Mouse (Mus musculus): ENCODE results near the gene Tmem150c. TPM values are rescaled to one million over a fixed set of nuclear protein-coding genes. Genes with fewer than 3 reads are reported as not detected.

Tmem150c gene
- total RNA-seq, 1 experiment: 0.22 TPM

DNA sequence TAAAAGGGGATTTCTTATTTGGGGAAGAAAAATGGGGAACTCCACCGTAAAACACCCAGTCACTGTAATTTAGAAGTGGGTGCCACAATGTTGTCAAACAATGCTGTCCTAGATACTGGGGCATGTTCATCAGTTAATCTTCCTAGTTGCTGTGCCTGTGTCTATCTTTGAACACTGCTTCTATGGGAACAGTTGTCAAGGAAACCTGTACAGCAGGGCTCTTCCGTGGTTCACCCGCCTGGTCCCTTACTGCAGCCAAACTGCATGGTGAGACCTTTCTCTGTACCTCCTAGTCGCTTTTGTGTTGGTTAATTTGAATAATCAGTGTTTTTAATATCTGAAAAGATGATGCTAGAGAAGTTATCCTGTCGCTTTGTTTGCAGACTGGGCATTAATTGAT is 41.2 kb upstream of the Tmem150c start:
- Histone ChIP-seq H3K4me3 (ENCODE audit: insufficient read depth in 1 of 2, low read depth in 1 of 2, low read length in 2 of 2, poor library complexity in 1 of 2, severe bottlenecking in 1 of 2) (no peak overlapping the region), H3K27ac (ENCODE audit: insufficient read depth, low read depth, low read length, poor library complexity, severe bottlenecking) (no peak overlapping the region), H3K4me1 (ENCODE audit: control insufficient read depth in 2 of 2, insufficient read depth in 2 of 2, low read length in 2 of 2, poor library complexity in 1 of 2) (no peaks in the 10 kb centered on the region), H3K9ac (ENCODE audit: insufficient read depth, low read depth, low read length, poor library complexity, severe bottlenecking) (no peak overlapping the region), H3K9me3 (ENCODE audit: control insufficient read depth, insufficient read depth, low read depth, low read length) (no peaks in the 10 kb centered on the region), H3K36me3 (ENCODE audit: control insufficient read depth, insufficient read depth, low read length, poor library complexity, severe bottlenecking) (no peaks in the 10 kb centered on the region)
- TF ChIP-seq HCFC1 (IDR thresholded peaks at IDR 0.05; ENCODE audit: borderline replicate concordance, insufficient read depth, low read length): no peak
- TF ChIP-seq ZC3H11A (IDR thresholded peaks at IDR 0.05; ENCODE audit: borderline replicate concordance, low read depth, low read length): no peak
- no peak for TF ChIP-seq MAFK (IDR thresholded peaks at IDR 0.05; ENCODE audit: insufficient read depth, low read depth, low read length)
- TF ChIP-seq CHD2 (IDR thresholded peaks at IDR 0.05; ENCODE audit: low read depth, low read length): no peak
- TF ChIP-seq ZNF384 (IDR thresholded peaks at IDR 0.05; ENCODE audit: low read depth, low read length): no peak
- in situ Hi-C loops (cut with MboI; ENCODE audit: low sequenced_read_pairs in 2 of 2, unreplicated experiment in 2 of 2): no loop called here
- DNase-seq (ENCODE audit: low read depth, low spot score): no peak

GRCm38 (mm10) chr5:100200296-100200695 is 40.7 kb upstream of the Tmem150c start:
- in situ Hi-C loops (cut with MboI; ENCODE audit: low sequenced_read_pairs in 2 of 2, unreplicated experiment in 2 of 2): no loop called here

GRCm38 (mm10) chr5:100199092-100199853 is 39.7 kb upstream of the Tmem150c start:
- Histone ChIP-seq H3K9ac (ENCODE audit: insufficient read depth, low read depth, low read length, poor library complexity, severe bottlenecking) (no peak overlapping the region), H3K4me3 (ENCODE audit: insufficient read depth in 1 of 2, low read depth in 1 of 2, low read length in 2 of 2, poor library complexity in 1 of 2, severe bottlenecking in 1 of 2) (no peak overlapping the region), H3K4me1 (ENCODE audit: control insufficient read depth in 2 of 2, insufficient read depth in 2 of 2, low read length in 2 of 2, poor library complexity in 1 of 2) (no peaks in the 10 kb centered on the region), H3K27ac (ENCODE audit: insufficient read depth, low read depth, low read length, poor library complexity, severe bottlenecking) (no peak overlapping the region), H3K36me3 (ENCODE audit: control insufficient read depth, insufficient read depth, low read length, poor library complexity, severe bottlenecking) (no peaks in the 10 kb centered on the region), H3K9me3 (ENCODE audit: control insufficient read depth, insufficient read depth, low read depth, low read length) (no peaks in the 10 kb centered on the region)
- in situ Hi-C loops (cut with MboI; ENCODE audit: low sequenced_read_pairs in 2 of 2, unreplicated experiment in 2 of 2): no loop called here
- DNase-seq (ENCODE audit: low read depth, low spot score): no peak
- TF ChIP-seq HCFC1 (IDR thresholded peaks at IDR 0.05; ENCODE audit: borderline replicate concordance, insufficient read depth, low read length): no peak
- TF ChIP-seq ZNF384 (IDR thresholded peaks at IDR 0.05; ENCODE audit: low read depth, low read length): no peak
- no peak for TF ChIP-seq ZC3H11A (IDR thresholded peaks at IDR 0.05; ENCODE audit: borderline replicate concordance, low read depth, low read length)
- TF ChIP-seq MAFK (IDR thresholded peaks at IDR 0.05; ENCODE audit: insufficient read depth, low read depth, low read length): no peak
- TF ChIP-seq CHD2 (IDR thresholded peaks at IDR 0.05; ENCODE audit: low read depth, low read length): no peak

More at GRCm38 (mm10) chr5:100200296-100200695, 40.7 kb upstream of the Tmem150c start:
- no peak for TF ChIP-seq ZNF384 (IDR thresholded peaks at IDR 0.05; ENCODE audit: low read depth, low read length)
- no peak for TF ChIP-seq ZC3H11A (IDR thresholded peaks at IDR 0.05; ENCODE audit: borderline replicate concordance, low read depth, low read length)
- TF ChIP-seq HCFC1 (IDR thresholded peaks at IDR 0.05; ENCODE audit: borderline replicate concordance, insufficient read depth, low read length): no peak
- TF ChIP-seq MAFK (IDR thresholded peaks at IDR 0.05; ENCODE audit: insufficient read depth, low read depth, low read length): no peak
- no peak for TF ChIP-seq CHD2 (IDR thresholded peaks at IDR 0.05; ENCODE audit: low read depth, low read length)
- no peak overlapping the region for H3K27ac ChIP-seq (ENCODE audit: insufficient read depth, low read depth, low read length, poor library complexity, severe bottlenecking)
- no peaks in the 10 kb centered on the region for H3K9me3 ChIP-seq (ENCODE audit: control insufficient read depth, insufficient read depth, low read depth, low read length)
- no peaks in the 10 kb centered on the region for H3K4me1 ChIP-seq (ENCODE audit: control insufficient read depth in 2 of 2, insufficient read depth in 2 of 2, low read length in 2 of 2, poor library complexity in 1 of 2)
- H3K9ac ChIP-seq (ENCODE audit: insufficient read depth, low read depth, low read length, poor library complexity, severe bottlenecking): no peak overlapping the region
- no peaks in the 10 kb centered on the region for H3K36me3 ChIP-seq (ENCODE audit: control insufficient read depth, insufficient read depth, low read length, poor library complexity, severe bottlenecking)
- DNase-seq (ENCODE audit: low read depth, low spot score): no peak
- no peak overlapping the region for H3K4me3 ChIP-seq (ENCODE audit: insufficient read depth in 1 of 2, low read depth in 1 of 2, low read length in 2 of 2, poor library complexity in 1 of 2, severe bottlenecking in 1 of 2)

DNA sequence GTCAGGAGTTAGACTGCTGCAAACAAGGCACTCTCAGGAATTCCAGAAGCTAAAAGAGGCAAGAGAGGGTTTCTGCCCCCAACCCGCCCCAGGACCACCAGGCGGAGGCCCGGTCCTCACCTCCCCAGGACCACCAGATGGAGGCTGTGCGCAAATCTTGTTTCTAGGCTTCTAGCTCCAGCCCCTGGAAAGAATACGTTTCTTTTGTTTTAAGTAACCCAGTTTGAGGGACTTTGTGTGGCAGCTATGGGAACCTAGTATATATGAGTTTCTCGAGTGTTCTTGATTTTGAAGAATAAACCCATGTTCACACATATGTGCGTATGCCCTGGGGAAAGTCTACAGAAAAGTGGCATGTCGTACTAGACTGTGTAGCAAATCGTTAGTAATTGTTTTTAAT is 37.9 kb upstream of the Tmem150c start:
- in situ Hi-C loops (cut with MboI; ENCODE audit: low sequenced_read_pairs in 2 of 2, unreplicated experiment in 2 of 2): no loop called here
- H3K27ac ChIP-seq (ENCODE audit: insufficient read depth, low read depth, low read length, poor library complexity, severe bottlenecking): no peak overlapping the region
- TF ChIP-seq CHD2 (IDR thresholded peaks at IDR 0.05; ENCODE audit: low read depth, low read length) (no peak), ZNF384 (IDR thresholded peaks at IDR 0.05; ENCODE audit: low read depth, low read length) (no peak), MAFK (IDR thresholded peaks at IDR 0.05; ENCODE audit: insufficient read depth, low read depth, low read length) (no peak), HCFC1 (IDR thresholded peaks at IDR 0.05; ENCODE audit: borderline replicate concordance, insufficient read depth, low read length) (no peak), ZC3H11A (IDR thresholded peaks at IDR 0.05; ENCODE audit: borderline replicate concordance, low read depth, low read length) (no peak)
- no peak overlapping the region for H3K9ac ChIP-seq (ENCODE audit: insufficient read depth, low read depth, low read length, poor library complexity, severe bottlenecking)
- H3K9me3 ChIP-seq (ENCODE audit: control insufficient read depth, insufficient read depth, low read depth, low read length): no peaks in the 10 kb centered on the region
- no peaks in the 10 kb centered on the region for H3K36me3 ChIP-seq (ENCODE audit: control insufficient read depth, insufficient read depth, low read length, poor library complexity, severe bottlenecking)
- no peak for DNase-seq (ENCODE audit: low read depth, low spot score)
- H3K4me1 ChIP-seq (ENCODE audit: control insufficient read depth in 2 of 2, insufficient read depth in 2 of 2, low read length in 2 of 2, poor library complexity in 1 of 2): no peaks in the 10 kb centered on the region
- H3K4me3 ChIP-seq (ENCODE audit: insufficient read depth in 1 of 2, low read depth in 1 of 2, low read length in 2 of 2, poor library complexity in 1 of 2, severe bottlenecking in 1 of 2): no peak overlapping the region
